Mouse (Mus musculus): ENCODE data around the gene Cyp2w1.

DNA sequence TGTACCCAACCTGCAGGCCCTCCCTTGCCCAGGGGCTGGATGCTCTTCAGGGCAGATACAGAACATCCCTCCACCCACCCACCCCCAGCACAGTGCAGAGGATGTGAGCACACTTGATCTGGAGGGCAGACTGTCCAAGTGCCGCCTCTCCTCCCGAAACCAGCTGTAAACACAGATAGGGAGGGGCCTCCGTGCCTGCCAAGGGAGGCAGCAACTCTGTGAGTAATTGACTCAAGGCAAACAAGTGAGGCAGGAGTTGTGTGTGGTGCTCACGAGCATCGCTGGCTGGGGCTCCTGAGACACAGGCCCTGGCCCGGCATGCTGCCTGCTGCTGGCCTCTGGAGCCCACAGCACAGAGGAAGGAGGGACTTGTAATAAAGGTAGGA lies 37.3 kb downstream of the Cyp2w1 start:
- peak; percentile 86 for TF ChIP-seq EP300 (IDR thresholded peaks at IDR 0.05; ENCODE audit: low read depth)
- no peak for TF ChIP-seq CTCF (IDR thresholded peaks at IDR 0.05; ENCODE audit: low read depth)

Data from liver, postnatal 0 days (tissue).